Mouse (Mus musculus) kidney, postnatal 0 days (tissue): Measurements from ENCODE around the gene Prex1. TPM values are rescaled to one million over a fixed set of nuclear protein-coding genes. Genes with fewer than 3 reads are reported as not detected.

Source experiments
- ATAC-seq: fragments of 200-750 bp; cut with Nextera tagmentation; replicated peaks from 2 replicates; pipeline ENCODE4 v1.8.0; 2017; ENCODE audit warnings: low read depth, moderate number of reproducible peaks, moderate TSS enrichment, moderate library complexity; ENCODE audit not compliant: low FRiP score
- DNase-seq: peaks from one replicate; pipeline ENCODE4 v3.0.0-alpha.2; 2016; ENCODE audit warnings: low spot score
- H3K27ac ChIP-seq: fragments of 300-500 bp; sonication (generic); 2 replicates; pipeline ENCODE4 v1.5.1; 2014; ENCODE audit warnings: mild to moderate bottlenecking
- H3K27me3 ChIP-seq: fragments of 300-500 bp; sonication (generic); 2 replicates; pipeline ENCODE4 v1.6.1; 2014; ENCODE audit warnings: low read length, mixed read lengths; ENCODE audit not compliant: insufficient read depth
- H3K36me3 ChIP-seq: fragments of 300-500 bp; sonication (generic); 2 replicates; pipeline ENCODE4 v1.6.1; 2014; ENCODE audit warnings: low read length, mixed read lengths; ENCODE audit not compliant: insufficient read depth
- H3K4me1 ChIP-seq: fragments of 300-500 bp; sonication (generic); replicated peaks from 2 replicates; pipeline ENCODE4 v1.6.1; 2014; ENCODE audit warnings: antibody characterized with exemption, low read length, mixed read lengths; ENCODE audit not compliant: insufficient read depth
- H3K4me2 ChIP-seq: fragments of 300-500 bp; sonication (generic); 2 replicates; pipeline ENCODE4 v1.6.1; 2014; ENCODE audit warnings: mild to moderate bottlenecking, low read length, moderate library complexity, mixed read lengths
- H3K4me3 ChIP-seq: fragments of 300-500 bp; sonication (generic); replicated peaks from 2 replicates; pipeline ENCODE4 v1.5.1; 2014; ENCODE audit warnings: low read depth, low read length
- H3K9ac ChIP-seq: fragments of 300-500 bp; sonication (generic); 2 replicates; pipeline ENCODE4 v1.6.1; 2014; ENCODE audit warnings: low read depth, low read length
- H3K9me3 ChIP-seq: fragments of 300-500 bp; sonication (generic); replicated peaks from 2 replicates; pipeline ENCODE4 v1.6.1; 2016; ENCODE audit warnings: low read length, inconsistent platforms, mixed read lengths
- CTCF ChIP-seq: IDR thresholded peaks from 2 replicates; pipeline ENCODE4 v1.5.1; 2016; ENCODE audit warnings: antibody characterized with exemption, low read depth, mild to moderate bottlenecking, moderate library complexity
- WGBS: fragments of 180-500 bp; shearing (Covaris S2); extraction: QIAGEN DNeasy Blood & Tissue Kit; methylation state at CpG from one replicate; pipeline ENCODE4 v1.1.7; 2014; 5-methylcytosine and 5-hydroxymethylcytosine counted together
- polyA plus RNA-seq: library from polyadenylated mRNA; unstranded; fragments of >200 nt; fragmentation: Nextera tagmentation; extraction: Ambion mirVana; gene quantifications from 2 replicates; pipeline ENCODE4 v1.2.1, GENCODE M21; 2015

Prex1 gene
- polyA plus RNA-seq, 1 experiment from 2014 or later, result 9.8 TPM

DNA sequence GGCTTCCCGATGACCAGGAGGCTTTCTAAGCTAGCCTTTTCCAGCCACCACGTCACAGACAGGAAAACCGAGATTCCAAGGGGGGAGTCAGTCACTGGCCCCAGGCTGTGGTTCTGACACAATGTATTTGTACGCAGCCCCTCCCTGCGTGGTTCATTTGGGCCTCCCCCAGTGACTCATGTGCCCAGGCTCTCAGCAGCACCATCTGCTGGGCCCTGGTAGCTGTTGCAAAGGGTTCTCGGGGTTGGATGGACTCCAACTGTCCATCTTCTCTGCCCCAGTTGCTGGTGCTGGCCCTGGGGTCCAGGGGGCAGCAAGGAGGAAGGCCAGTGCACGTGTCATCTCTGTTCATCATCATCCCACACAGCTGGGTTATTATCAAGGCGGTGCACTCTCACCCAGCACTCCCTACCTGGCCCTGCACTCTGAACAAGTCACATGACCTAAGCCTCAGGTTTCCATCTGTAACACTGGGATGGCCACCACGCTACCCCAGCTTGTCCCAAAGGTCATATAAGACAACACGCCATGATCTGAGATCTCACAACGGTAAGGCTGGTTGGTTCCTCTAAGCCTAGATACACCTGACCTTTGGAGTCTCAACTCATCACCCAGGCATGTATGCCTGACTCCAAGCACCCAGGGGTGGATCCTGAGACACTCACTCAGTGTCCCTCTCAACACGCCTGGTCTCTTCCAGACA lies 115.0 kb downstream of the Prex1 start:
- Histone ChIP-seq H3K4me3 (no peak overlapping the region), H3K9ac (no peak overlapping the region), H3K36me3 (no peaks in the 10 kb centered on the region), H3K4me1 (no peaks in the 10 kb centered on the region), H3K27ac (no peak overlapping the region), H3K4me2 (no peak overlapping the region), H3K9me3 (no peaks in the 10 kb centered on the region), H3K27me3 (no peaks in the 10 kb centered on the region)
- no peak for DNase-seq
- WGBS, result 83% methylated on average over 12 of the region's 12 CpGs
- TF ChIP-seq CTCF, result peak; percentile 24; the same call in 1 of the 2 replicates
- no peak for ATAC-seq

DNA sequence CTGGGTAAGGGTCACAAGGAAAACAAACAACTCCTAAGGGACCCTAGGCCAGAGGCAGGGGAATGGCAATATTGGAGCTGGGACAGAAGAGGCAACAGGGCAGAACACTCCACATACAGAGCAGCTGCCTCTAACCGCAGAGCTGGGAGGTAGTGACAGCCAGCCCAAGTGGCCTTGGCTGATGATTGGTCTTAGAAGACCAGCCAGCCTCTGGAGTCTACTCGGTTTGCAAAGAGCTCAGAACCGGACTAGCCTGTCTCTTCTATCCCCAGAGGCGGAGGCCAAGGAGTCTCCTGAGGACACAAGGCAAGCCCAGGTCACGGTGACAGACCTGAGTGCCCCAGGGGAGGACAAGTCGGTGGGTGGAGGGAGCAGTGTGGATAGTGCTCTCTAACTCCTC lies 115.9 kb downstream of the Prex1 start:
- no peak overlapping the region for H3K4me3 ChIP-seq

DNA sequence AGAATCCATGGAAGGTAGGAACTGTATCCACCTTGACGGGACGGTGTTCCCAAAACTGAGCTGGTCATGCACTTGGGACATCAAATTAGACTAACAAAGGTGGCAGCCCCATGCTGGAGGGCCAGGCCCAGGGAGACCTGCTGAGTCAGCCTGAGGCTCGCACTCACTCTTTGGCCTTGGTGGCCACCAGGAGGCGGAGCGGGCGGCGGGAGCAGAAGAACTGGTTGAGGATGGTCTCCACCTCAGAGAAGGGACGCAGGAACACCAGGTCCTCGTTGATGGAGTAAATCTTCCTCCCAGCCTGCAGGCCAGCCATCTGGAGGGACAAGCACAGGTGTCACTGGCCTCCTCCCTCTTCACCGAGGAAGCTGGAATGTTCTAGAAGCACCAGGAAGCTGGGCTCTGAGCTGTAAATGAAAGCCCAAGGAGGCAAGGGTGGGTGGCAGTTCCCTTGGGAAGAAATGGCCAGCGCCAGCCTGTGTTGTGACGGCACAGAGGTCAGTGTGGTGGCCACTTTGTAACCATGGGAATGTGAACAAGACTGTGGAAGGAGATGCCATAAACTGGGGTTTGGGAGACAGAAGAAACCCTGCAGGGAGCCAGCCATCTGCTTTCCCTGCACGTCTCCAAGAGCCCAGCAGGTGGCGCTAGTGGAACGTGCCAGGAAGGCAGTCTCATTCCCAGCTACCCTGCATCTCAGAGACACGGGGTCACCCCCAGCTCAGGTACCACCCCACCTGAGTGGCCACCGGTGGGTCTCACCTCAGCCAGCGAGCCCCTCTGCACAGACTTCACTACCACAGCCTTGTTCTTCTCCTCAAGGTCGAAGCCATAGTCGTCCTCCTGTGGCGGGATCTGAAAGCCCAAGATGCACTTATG lies 121.4 kb downstream of the Prex1 start:
- Histone ChIP-seq H3K9ac (no peak overlapping the region), H3K27me3 (no peaks in the 10 kb centered on the region), H3K4me2 (no peak overlapping the region), H3K9me3 (no peaks in the 10 kb centered on the region), H3K27ac (no peak overlapping the region), H3K4me1 (no peaks in the 10 kb centered on the region), H3K4me3 (no peak overlapping the region), H3K36me3 (no peaks in the 10 kb centered on the region)
- 45% methylated on average over 21 of the region's 21 CpGs for WGBS
- ATAC-seq (no peak; the same call in none of the 2 replicates), DNase-seq (peak; percentile 74)
- TF ChIP-seq CTCF, result peak; percentile 99

More for the DNA sequence above, 115.9 kb downstream of the Prex1 start:
- Histone ChIP-seq H3K4me2 (no peak overlapping the region), H3K36me3 (no peaks in the 10 kb centered on the region), H3K9me3 (no peaks in the 10 kb centered on the region), H3K4me1 (no peaks in the 10 kb centered on the region), H3K9ac (no peak overlapping the region), H3K27ac (no peak overlapping the region), H3K27me3 (no peaks in the 10 kb centered on the region)
- no peak for DNase-seq
- no peak for ATAC-seq
- no peak for TF ChIP-seq CTCF
- WGBS, result 75% methylated on average over 6 of the region's 6 CpGs

DNA sequence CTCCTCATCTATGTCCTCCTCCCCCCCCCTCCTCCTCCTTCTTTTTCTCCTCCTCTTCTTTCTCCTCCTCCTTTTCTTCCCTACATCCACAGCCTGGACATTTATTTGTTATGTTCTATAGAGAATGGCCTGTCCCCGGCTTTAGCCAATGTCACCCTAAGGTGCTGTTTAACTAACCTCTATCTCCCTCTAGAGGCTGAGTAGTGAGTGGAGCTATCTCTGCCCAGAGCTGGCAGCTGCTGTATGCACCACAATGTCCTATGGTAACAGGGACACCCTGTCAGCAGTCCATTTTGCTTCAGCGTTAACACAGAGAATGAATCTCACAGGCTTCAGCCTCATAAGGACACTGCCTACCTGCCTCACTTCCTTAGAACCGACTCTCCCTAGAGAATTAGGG lies 129.1 kb downstream of the Prex1 start:
- ATAC-seq (no peak), DNase-seq (no peak)
- WGBS, result 79% methylated on average over 3 of the region's 3 CpGs

DNA sequence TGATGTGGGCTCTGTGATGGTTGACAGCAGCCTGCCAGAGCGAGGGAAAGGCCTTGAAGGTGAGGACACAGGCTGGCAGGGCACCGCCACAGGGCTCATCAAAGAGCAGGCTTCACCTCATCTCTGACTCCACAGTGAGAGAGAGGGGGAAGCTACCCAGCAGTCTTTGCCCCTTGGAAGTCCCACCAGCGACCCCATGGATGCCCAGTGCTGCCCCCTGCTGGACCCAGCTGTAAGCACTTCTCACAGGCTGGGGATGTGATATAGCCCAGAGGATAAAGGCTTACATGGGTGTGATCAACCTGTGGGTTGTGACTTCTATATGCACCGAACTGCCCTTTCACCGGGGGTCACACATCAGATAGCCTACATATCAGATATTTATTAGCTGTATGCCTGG lies 130.3 kb downstream of the Prex1 start:
- Histone ChIP-seq H3K4me1 (no peaks in the 10 kb centered on the region), H3K4me2 (no peak overlapping the region), H3K9ac (no peak overlapping the region), H3K27me3 (no peaks in the 10 kb centered on the region), H3K4me3 (no peak overlapping the region), H3K27ac (no peak overlapping the region), H3K9me3 (no peaks in the 10 kb centered on the region), H3K36me3 (0 out of 2 replicates have a peak, but pooled peaks cover 9% of the 10 kb centered on the region)
- DNase-seq (no peak), ATAC-seq (no peak)
- WGBS, result 89% methylated on average over 5 of the region's 5 CpGs
- peak; percentile 41 for TF ChIP-seq CTCF

More for the DNA sequence above, 129.1 kb downstream of the Prex1 start:
- H3K9me3 ChIP-seq, result no peaks in the 10 kb centered on the region
- no peaks in the 10 kb centered on the region for H3K27me3 ChIP-seq
- peak; percentile 55 for TF ChIP-seq CTCF
- no peaks in the 10 kb centered on the region for H3K4me1 ChIP-seq
- no peak overlapping the region for H3K27ac ChIP-seq
- 0 out of 2 replicates have a peak, but pooled peaks cover 9% of the 10 kb centered on the region for H3K36me3 ChIP-seq
- H3K9ac ChIP-seq, result no peak overlapping the region
- H3K4me3 ChIP-seq, result no peak overlapping the region
- no peak overlapping the region for H3K4me2 ChIP-seq

DNA sequence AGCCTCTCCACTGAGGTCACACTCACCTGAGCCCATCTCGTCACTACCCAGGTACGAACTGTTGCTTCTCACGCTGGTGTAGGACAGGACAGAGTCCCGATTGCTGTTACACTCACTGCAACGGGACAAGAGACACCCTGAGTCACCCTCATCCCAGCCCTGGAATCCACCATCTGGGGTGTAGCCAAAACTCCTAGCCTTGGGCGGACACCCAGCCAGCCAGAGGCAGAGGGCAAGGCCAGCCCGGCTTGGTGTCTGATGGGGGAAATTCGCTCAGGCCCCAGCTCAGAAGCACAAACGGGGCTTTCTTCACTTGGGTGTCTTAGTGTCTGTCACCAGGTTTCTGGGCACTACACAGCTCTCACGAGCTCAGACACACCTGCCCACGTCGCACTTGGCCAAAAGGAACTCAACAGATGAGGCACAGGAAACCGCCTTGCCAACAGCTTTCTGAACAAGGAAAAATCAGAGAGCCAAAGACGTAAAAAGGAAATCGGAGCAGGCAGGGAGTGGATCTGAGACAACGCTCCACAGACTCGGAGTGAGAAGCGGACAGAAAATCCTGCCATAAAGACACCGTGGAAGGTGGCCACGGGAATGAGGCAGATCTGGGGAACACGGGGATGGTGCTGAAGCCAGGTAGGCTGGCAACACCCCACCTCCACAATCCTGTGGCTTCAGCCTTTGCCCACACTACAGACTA lies 131.6 kb downstream of the Prex1 start:
- TF ChIP-seq CTCF, result no peak
- no peak overlapping the region for H3K27ac ChIP-seq
- ATAC-seq (no peak), DNase-seq (no peak)
- no peaks in the 10 kb centered on the region for H3K4me1 ChIP-seq
- 87% methylated on average over 21 of the region's 21 CpGs for WGBS
- H3K27me3 ChIP-seq, result no peaks in the 10 kb centered on the region
- no peaks in the 10 kb centered on the region for H3K9me3 ChIP-seq
- no peak overlapping the region for H3K4me3 ChIP-seq
- H3K4me2 ChIP-seq, result no peak overlapping the region
- H3K36me3 ChIP-seq, result 0 out of 2 replicates have a peak, but pooled peaks cover 9% of the 10 kb centered on the region
- H3K9ac ChIP-seq, result no peak overlapping the region
